Mouse (Mus musculus) retina, postnatal 7 days (tissue): ENCODE measurements around the gene Dhx34.

Source experiments
- DNase-seq: peaks from one replicate; pipeline ENCODE4 v3.0.0-alpha.2; 2012; ENCODE audit warnings: low read depth, low spot score

Dhx34 gene

DNA sequence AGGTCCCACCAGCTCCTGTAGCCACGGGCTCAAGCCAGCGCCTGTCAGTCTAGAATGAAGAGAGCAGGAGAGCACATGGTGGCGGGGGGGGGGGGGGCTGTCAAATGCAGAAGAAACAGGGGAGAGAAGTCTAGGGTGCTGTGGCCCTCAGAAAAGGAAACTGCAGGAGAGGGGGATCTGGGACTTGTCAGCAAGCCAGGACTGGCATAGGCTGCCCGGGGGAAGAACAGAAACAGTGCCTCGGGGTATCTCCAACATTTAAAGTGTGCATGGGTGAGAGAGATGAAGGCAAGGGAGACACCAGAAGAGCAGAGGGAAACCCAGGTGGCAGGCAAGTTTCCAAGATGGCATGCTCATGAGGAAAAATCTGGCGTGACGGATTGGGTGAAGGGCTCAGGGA, 59.8 kb downstream of the Dhx34 start:
- DNase-seq: no peak

DNA sequence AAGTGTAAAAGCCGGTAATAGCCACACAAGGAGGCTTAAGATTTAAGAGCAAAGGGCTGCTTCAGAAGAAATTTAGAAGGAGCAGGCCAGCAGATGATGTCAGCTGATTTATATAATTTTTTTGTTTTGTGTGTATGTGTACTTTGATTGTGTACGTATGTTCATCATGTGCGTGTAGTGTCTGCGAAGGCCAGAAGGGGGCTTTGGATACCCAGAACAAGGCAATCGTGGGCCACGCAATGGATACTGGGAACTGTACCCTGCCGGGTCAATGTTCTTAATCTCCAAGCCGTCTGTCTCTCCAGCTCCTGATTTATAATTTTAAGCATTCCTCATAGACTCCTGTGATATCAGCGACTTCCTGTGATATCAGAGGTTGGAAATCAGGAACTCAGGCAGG, 60.5 kb downstream of the Dhx34 start:
- DNase-seq: no peak

DNA sequence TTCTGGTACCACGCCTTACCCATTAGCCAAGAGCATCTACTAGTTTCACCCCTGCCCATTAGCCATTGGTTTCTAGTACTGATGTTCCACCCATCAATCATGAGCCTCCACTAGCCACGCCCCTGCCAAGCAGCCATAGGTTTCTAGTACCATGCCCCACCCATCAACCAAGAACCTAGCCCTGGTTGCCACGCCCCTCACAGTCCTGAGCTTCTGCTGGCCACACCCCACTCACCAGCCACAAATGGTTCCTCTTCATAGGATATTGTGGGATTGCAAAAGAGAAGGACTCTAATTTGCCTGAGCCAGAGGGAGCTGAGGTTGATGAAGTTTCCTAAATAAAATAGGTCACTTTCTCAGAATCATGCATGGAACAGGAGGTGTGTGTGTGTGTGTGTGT, 61.1 kb downstream of the Dhx34 start:
- no peak for DNase-seq

DNA sequence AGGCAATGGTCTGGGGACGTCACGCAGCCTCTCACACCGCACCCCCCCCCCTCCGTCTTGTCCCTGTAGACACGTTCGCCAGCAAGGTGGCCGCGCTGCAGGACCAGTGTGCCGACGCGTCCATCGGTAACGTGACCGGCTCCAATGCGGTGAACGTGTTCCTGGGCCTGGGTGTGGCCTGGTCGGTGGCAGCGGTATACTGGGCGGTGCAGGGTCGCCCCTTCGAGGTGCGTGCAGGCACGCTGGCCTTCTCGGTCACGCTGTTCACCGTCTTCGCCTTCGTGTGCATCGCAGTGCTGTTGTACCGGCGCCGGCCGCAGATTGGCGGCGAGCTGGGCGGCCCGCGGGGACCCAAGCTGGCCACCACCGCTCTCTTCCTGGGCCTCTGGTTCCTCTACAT, 63.1 kb downstream of the Dhx34 start:
- no peak for DNase-seq

DNA sequence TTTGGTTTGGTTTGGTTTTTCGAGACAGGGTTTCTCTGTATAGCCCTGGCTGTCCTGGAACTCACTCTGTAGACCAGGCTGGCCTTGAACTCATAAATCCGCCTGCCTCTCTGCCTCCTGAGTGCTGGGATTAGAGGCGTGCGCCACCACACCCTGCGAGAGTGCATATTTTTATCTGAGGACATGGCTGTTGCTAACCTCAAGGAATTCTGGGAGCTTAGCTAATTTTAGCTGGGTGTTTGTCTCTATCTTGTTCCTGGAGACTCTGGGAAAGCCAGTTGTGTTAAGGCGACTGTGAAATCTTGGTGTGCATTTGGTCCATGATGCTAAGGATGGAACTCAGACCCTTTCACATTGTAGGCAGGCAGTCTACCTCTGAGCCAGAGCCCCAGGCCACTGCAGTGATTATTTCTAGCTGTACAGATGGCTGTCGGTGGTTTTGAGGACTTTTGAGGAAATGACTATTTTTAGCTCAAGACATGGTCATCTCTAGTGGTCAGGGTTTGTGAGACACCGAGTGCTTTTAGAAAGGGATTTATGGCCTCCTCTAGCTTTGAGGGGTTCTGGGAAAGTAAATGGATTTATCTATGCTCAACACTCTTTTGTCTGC, 65.6 kb downstream of the Dhx34 start:
- no peak for DNase-seq

DNA sequence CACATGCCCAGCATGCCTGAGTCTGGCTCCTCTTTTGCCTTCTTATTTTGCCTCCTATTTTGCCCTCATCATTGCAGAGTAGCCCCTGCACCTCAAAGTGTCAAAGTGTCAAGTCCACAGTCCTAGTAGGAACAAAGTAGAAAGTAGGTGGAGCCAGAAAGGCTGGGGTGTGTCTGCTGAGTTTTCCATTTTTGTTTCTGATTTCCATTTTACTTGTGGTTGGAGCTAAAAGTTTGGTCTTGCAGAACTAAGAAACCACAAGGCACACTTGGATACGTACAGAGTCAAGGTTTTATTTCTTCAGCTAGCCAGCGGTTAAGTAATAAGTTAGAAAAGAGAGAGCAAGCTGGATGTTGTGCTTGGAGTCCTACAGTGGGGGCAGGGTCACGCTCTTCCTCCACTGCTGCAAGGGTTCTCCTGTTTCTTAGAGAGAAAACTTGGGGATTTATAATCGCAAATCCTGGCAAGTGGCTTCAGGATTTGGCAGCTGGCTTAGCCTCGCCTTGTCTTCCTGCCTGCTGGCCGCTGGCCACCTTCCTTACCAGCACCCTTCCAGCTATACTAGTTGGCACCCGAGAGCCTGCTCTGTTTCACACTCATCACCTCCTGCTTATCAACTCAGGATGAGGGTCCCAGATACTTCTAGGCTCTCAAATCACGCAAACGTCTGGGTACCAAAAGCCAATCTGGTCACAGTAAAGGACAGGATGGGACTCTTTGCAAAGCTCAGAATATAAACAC, 66.5 kb downstream of the Dhx34 start:
- DNase-seq: no peak

DNA sequence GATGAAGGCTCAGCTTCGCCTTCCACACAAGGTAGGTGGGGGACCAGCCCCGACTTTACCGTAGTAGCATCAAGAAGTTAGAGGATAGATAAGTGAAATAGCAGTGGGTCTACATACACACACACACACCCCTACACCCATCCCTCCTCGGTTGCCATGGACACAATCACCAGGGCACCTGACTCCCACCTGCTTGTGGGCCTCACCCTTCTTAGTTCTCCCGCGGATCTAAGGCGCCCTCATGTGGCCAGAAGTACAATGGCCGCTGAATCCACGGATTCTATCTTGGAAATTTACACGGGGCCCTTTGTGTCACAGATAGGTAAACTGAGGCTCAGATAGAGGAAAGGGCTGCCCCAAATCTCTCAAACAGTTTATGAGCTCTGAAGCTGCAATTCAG, 68.3 kb downstream of the Dhx34 start:
- peak; percentile 55 for DNase-seq

DNA sequence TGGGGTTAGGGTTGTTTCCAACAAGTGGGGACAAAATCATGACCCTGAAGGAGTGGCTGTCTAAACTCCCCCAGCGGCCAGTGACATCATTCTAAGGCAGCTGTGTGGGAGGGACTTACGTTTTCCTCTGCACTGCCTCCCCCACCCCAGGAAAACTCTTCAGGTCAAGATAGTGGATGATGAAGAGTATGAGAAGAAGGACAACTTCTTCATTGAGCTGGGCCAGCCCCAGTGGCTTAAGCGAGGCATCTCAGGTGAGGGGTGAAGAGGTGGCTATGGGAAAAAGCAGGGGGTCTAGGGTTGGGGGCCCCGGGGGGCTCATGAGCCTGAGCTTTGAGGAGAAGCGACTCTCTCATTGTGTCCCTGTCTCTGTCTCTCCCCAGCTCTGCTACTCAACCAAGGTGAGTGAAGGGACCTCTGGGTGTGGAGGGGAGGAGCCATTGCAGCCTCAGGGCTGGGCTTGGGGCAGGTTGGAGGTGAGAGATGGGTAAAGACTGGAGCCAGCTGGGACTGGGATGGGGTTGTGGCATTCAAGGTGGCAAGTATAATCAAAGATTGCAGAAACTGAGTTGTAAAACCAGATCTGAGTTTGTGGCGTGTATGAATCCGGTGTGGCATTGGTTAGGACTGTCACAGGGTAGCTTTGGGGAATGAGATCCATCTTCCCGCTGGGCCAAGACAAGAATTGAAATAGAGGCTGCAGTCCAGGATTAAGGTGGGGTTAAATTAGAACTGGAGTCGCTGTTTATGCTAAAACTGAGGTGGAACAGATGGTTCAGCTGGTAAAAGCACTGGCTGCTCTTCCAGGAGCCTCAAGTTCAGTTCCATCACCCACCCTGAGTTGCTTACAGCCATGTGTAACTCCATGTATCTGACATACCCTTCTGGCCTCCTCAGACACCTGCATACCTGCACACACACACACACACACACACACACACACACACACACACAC, 71.4 kb downstream of the Dhx34 start:
- no peak for DNase-seq

DNA sequence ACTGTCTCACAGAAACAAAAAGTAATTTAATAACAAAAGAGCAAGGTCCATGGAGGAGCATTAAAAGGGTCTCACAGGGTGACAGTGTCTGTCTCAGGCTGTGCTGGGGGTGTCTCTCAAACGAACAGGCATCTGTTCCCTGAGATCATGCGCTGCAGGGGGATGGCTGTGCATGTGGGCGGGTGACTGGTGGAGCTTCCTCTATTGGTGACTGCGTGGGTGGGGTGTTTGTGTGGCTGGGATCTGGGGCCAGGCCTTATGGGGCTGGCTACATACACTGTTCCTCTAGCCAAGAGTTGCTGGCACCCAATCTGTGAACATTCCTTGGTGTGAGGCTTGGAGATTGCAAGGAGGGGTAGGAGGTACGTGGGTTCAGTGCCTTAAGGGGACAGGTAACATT, 72.6 kb downstream of the Dhx34 start:
- no peak for DNase-seq

DNA sequence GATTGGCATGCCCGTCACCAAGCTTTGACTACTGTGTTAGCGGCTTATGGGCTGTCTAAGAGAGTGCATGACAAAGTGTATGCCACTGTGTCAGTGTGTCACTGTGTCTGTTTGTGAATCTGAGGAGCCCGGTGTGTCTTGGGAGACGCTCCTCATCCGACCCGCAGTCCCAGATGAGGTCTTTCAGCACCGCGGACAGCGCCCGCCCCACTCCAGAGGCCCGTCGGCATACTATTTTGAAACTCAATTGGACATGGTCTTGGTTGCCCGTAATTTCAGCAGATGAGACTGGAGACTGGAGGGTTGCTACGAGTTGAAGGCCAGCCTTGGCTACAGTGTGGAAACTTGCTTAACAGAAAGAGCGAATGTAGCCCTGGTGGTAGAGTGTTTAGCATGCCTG, 74.2 kb downstream of the Dhx34 start:
- DNase-seq: no peak
